Mouse (Mus musculus): ENCODE measurements at regions not wholly inside any gene's neighbourhood (a gene's known extent, or its start where the extent isn't known, plus 50 kb on each side); places are given as distances from the start of the nearest gene placed in this dataset.

- DNase-seq (ENCODE audit: low spot score in 2 of 2) = no peak
These were observed 181.2 kb downstream of the Rdh14 start for GRCm38 (mm10) chr12:10571643-10572377.

GRCm38 (mm10) chr12:10572378-10572650, 181.7 kb downstream of the Rdh14 start:
- DNase-seq (ENCODE audit: low spot score in 2 of 2) = no peak

GRCm38 (mm10) chr12:10573381-10573780, 182.8 kb downstream of the Rdh14 start:
- DNase-seq (ENCODE audit: low spot score in 2 of 2) = no peak

GRCm38 (mm10) chr12:10582840-10583614, 192.5 kb downstream of the Rdh14 start:
- no peak for DNase-seq (ENCODE audit: low spot score in 2 of 2)

GRCm38 (mm10) chr12:10584026-10584425, 193.5 kb downstream of the Rdh14 start:
- no peak for DNase-seq (ENCODE audit: low spot score in 2 of 2)

GRCm38 (mm10) chr12:10589537-10589936, 199.0 kb downstream of the Rdh14 start:
- DNase-seq (ENCODE audit: low spot score in 2 of 2) = peak in 1 of 2 experiments; percentile 19

- DNase-seq (ENCODE audit: low spot score in 2 of 2) = peak in 1 of 2 experiments; percentile 3
These were observed 207.6 kb downstream of the Rdh14 start for GRCm38 (mm10) chr12:10597976-10598746.

GRCm38 (mm10) chr12:10600111-10600510, 209.5 kb downstream of the Rdh14 start:
- DNase-seq (ENCODE audit: low spot score in 2 of 2) = no peak

GRCm38 (mm10) chr12:10618319-10618718, 227.7 kb downstream of the Rdh14 start:
- no peak for DNase-seq (ENCODE audit: low spot score in 2 of 2)

GRCm38 (mm10) chr12:10620541-10620940, 230.0 kb downstream of the Rdh14 start:
- no peak for DNase-seq (ENCODE audit: low spot score in 2 of 2)

- DNase-seq (ENCODE audit: low spot score in 2 of 2) = no peak
These were observed 248.0 kb downstream of the Rdh14 start for GRCm38 (mm10) chr12:10638591-10638990.

GRCm38 (mm10) chr12:10654466-10655184, 264.1 kb downstream of the Rdh14 start:
- no peak for DNase-seq (ENCODE audit: low spot score in 2 of 2)

GRCm38 (mm10) chr12:10655185-10655544, 264.6 kb downstream of the Rdh14 start:
- DNase-seq (ENCODE audit: low spot score in 2 of 2) = no peak

- no peak for DNase-seq (ENCODE audit: low spot score in 2 of 2)
These were observed 268.3 kb downstream of the Rdh14 start for GRCm38 (mm10) chr12:10658826-10659225.

GRCm38 (mm10) chr12:10686747-10687146, 296.2 kb downstream of the Rdh14 start:
- DNase-seq (ENCODE audit: low spot score in 2 of 2) = no peak
